Mouse (Mus musculus): ENCODE results near the gene Hapln2.

GRCm38 (mm10) chr3:88000816-88001595 is 26.4 kb downstream of the Hapln2 start:
- TF ChIP-seq GATA1 (IDR thresholded peaks at IDR 0.05; ENCODE audit: borderline replicate concordance, low read length), result no peak
- TF ChIP-seq FLI1 (IDR thresholded peaks at IDR 0.05; ENCODE audit: low read length), result no peak
